Mouse (Mus musculus): ENCODE results near the gene Chrna5.
A peak's percentile ranks its signal among the peaks of the same experiment; 100 is the strongest.
"Not testable (repeated sequence)": the region's sequence is repeated elsewhere in the genome, so short reads cannot be mapped to it uniquely, and the experiment has no call there.

The Chrna5 gene

DNA sequence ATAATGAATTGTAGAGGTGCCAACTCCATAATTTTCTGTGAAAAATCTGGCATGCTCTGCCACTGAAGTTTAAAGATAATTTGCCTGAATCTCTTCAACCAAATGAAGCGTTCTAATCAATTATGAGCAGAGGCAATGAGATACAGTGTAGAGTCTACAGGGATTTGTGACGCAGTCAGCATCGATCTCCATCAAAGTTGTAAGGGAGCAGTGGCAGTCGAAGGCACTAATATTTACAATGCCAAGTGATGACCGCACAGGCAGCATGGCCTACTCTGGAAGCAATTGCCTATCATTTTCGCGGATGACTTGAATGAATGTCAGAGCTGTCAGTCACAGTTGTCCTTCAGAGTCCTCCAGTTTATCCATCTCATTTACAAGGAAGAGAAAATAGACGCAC lies at the start of gene Chrna5:
Gene Chrna5, plus strand, starts transcription at position 207 of the 400 bp plus-strand sequence.
- DNase-seq (ENCODE audit: extremely low spot score, low spot score), result no peak

DNA sequence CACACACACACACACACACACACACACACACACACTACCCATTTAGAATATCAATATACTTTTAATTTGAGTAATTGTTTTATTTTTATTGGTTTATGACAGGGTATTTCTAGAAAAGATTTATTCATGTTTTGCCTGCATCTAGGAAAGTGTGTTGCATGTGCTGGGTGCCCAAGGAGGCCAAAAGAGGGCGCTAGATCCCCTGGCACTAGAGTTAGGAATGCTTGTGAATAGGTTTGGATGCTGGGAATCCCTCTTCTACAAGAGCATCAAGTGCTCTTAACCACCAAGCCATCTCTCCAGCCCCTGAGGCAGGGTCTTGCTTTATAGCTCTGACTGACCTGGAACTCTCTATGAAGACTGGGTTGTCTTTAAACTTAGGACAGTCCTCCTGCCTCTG lies 48.9 kb upstream of the Chrna5 start:
- no peak for DNase-seq (ENCODE audit: extremely low spot score, low spot score)

DNA sequence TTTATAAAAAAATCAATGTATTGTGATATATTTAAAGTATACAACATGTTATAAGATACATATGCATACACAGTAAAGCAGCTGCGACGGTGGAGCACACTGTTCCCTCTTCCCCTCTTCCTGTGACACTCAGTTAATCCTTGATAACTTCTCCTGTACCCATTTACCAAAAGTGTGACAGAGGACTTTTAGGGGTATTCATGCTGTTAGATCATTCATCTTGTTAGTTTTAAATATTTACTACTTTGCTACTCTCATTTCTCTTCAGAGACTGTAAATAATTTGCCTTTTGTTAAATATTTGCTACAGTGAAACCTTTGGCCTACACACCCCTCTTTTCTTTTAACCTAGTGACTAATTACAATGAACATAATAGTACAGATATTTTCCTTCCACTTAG lies 48.3 kb upstream of the Chrna5 start:
- no peak for DNase-seq (ENCODE audit: extremely low spot score, low spot score)

DNA sequence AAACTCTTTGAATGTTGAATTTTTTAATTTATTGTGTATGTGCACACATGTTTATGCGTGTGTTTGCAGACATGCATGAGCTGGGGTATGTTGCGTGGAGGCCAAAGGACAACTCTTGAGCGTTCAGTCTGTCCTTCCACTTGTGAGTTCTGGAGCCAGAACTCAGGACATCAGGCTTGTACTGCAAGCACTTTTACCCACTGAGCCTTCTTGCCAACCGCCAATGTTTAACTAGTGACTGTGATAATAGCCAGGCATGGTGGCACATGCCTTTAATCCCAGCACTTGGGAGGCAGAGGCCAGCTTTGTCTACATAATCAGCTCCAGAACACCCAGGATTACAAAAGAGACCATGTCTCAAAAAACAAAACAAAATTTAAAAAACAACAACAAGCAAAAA lies 38.6 kb upstream of the Chrna5 start:
- no peak for DNase-seq (ENCODE audit: extremely low spot score, low spot score)

DNA sequence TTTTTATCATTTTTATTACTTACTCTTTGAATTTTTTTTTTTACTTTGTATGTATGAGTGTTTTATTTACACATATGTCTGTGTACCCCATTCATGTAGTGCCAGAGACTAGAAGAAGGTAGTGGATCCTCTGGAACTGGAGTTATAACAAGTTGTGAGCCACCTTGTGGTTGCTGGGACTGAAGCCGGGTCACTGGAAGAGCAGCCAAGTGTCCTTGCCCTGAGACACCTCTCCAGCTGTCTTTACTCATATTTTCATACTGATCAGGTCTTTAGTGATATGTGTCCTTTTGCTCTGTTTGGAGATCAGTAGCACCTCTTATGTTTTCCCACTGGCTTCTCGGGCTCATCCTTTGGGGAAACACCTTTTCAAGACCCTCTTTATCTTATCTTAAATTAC lies 36.2 kb upstream of the Chrna5 start:
- DNase-seq (ENCODE audit: extremely low spot score, low spot score), result no peak

DNA sequence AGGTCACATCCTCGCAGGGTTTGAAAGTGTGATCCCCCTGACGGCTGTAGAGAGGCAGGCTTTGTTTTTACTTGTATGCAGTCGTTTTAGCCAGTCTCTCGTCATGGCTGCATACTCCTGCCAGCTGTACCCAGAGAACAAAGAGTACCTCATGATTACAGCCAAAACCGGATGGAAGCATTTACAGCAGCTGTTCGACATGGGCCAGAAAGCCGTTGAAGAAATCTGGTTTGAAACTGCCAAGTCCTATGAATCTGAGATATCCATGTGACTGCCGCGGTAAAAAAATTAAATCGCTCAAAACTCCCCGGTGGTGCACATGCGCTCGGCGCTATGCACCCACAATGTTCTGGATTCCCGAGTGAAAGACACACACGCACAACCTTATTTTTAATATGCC lies 34.4 kb upstream of the Chrna5 start:
- no peak for DNase-seq (ENCODE audit: extremely low spot score, low spot score)

DNA sequence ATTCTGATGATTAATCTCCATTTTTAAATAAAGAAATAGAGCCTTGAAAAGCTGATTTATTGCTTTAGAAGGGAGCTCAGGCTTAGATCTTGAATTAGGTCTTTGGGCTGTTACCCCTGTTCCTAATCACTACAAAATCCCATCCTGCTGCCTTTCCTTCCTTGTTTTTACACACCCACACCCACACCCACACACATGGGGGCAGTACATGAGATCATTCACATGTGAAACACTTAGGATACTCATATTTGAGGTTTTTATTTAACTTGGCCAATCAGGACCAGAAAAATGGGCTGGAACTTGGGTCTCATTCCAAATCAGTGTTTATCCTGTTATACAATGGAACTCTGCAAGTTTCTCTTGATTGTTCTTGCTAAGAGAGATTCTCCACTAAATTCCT lies 31.2 kb upstream of the Chrna5 start:
- no peak for DNase-seq (ENCODE audit: extremely low spot score, low spot score)

DNA sequence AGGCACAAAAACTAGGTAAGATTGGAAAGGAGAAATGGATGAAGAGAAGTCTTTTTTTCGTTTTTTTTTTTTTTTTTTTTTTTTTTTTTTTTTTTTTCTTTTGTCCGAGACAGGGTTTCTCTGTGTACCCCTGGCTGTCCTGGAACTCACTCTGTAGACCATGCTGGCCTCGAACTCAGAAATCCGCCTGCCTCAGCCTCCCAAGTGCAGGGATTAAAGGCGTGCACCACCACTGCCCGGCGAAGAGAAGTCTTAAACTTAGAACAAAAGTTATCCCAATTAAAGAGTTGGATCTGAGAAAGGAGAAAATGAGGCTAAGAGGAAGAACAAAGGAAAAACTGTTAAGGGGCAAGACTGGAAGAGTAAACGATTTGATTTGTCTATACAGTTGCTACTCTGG lies 30.5 kb upstream of the Chrna5 start:
- not testable (repeated sequence) for DNase-seq (ENCODE audit: extremely low spot score, low spot score)

DNA sequence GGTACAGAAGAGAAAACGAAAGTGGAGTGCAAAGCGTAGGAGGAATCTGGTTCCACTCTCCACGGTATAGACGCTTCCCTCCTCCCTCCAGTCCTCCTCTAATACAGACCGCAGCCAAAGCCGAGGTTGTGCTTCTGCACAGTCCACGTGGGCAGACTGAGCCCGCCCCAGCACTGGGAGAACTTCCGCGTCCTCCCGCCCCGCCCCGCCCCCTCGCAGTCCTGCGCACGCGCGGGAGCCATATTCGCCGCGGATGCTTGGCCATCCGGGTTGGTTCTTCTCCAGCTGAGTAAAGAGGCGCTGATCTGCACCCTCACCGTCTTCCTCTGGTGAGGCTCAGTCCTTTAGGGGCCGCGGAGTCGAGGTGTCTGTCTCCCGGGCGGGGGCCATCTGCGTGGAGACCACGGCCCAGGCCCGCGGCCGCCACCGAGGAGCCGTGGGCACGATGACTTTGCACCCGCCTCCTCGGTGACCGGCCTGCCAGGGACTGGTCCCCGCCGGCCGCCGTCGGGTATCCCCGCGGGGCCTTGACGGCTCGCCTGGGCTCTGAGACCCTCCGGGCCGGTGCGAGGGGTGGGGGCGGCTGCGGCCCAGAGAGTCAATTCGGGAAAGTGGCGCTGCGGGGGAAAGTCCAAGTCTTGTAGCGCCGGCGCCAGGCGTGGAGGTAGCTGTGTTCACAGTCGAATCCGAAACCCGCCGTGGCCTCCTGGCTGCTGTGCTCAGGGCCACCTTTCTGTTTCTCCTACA lies 29.9 kb upstream of the Chrna5 start, which contains the start of the genes Psma4 and AY074887:
Gene Psma4, plus strand, starts transcription at position 216 of the 747 bp plus-strand sequence.
Gene AY074887, minus strand, starts transcription at position 424 of the 747 bp plus-strand sequence.
- DNase-seq (ENCODE audit: extremely low spot score, low spot score), result peak; percentile 98

DNA sequence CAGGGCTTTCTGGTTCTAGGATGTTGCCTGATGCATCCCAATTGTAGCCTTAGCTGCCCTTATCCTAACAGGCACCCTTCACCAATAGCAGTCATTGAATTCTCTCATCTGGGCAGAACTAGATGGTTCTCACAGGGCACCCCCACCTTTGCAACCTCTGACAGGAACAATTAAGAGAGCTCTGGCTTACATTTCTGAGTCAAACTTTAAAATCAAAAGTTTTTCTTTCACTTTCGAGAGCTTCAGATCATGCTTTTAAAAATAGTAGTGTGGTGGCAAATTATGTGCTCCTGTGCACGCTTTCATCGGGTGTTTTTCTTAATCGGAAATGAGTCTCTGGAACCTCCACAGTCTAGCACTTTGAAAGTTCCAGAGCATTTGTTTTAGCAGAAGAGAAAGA lies 19.6 kb upstream of the Chrna5 start:
- no peak for DNase-seq (ENCODE audit: extremely low spot score, low spot score)

DNA sequence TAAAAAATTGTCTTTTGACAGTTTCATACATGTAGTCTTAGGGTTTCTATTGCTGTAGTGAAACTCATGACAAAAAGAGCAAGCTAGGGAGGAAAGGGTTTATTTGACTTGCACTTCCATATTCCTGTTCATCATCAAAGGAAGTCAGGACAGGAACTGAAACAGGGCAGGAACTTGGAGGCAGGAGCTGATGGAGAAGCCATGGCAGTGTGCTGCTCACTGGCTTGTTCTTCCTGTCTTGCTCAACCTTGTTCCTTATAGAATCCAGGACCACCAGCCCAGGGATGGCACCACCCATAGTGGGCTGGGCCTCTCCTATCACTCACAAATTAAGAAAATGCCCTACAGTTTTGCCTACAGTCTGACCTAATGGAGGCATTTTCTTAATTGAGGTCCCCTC lies 17.0 kb upstream of the Chrna5 start:
- no peak for DNase-seq (ENCODE audit: extremely low spot score, low spot score)

DNA sequence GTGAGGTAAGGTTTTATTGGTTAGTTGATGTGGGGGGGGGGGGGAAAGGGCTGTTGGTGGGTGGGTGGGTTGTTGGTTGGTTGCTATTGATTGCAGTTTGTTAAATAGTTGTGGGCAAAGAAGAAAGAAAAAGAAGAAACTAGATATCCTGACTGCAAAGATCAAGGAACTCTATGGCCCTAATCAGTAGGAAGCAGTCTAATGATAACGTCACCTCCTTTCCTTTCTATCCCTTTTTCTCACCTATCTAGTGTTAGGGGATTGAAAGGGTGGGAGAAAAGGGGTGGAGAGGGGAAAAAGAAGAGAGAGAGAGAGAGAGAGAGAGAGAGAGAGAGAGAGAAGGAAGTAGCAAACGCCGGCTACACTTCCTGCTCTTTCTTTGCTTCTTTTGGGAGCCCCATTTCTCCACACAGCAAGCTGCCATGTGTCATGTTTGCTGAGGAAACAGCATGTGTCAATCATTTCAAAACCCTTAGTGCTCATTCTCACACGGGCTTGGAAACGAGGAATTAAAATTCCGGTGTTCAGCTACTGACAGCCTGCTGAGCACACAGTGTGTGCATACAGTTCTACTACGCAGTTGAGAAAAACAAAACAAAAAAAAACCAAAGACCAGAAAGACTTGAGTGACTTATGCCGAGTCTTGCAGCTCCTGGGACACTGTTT lies 10.6 kb upstream of the Chrna5 start:
- DNase-seq (ENCODE audit: extremely low spot score, low spot score), result no peak

DNA sequence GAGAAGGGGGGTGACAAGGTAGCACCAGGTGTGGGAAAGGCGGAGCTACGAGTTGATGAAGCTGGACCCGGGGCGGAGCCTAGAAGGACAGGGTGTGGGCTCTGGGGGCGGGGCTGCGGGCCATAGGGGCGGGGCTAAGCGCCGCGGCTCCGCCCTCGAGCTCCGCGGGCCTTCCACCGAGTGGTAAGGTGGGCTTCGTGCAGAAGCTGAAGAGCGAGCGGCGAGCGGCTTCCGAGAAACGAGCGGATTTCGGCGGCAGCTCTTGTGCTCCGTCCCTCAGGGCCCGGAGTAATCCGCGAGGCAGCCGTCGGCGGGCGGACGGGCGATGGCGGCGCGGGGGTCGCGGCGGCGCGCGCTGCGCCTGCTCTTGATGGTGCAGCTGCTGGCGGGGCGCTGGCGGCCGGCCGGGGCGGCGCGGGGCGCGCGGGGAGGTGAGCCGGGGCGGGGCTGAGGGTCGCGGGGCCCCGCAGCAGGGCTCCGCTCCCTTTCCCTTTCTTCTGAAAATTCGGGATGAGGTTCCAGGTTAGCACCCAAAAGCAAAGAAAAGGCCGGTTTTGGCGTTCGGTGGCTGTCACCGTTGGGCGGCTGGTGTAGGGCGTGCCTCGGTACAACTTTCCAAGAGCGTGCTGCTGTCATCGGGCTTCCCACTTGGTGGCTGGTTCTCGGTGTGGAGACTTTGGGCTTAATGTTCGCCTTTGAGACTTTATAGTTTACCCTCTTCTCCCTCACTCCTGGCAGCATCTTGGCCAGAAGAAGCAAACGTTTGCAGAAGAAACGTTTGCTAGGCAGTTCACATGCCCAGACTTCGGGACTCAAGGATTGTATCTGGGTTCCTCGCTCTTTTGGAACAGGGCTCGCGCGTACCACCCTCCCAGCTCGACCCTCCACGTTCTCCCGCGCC lies 861 bp downstream of the Chrna5 start:
- DNase-seq (ENCODE audit: extremely low spot score, low spot score), result peak; percentile 68

DNA sequence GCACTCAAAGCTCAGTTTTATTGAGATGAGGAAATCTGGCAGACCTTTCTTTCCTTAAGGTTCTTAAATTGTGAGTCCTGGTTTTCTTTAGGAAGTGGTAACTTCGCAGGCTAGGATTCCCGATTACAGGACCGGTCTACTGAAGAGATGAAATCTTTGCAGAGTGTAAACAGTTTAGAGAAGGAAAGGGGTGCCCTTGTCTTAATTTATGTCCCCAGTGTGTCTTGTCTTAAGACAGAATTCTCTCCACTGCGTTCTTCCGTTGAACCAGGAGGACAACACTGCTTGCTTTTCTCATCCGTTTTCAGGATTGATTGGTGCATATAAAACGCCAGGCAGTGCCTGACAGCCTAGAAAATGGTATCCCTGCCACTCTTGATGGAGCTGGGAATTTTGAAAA lies 1.7 kb downstream of the Chrna5 start:
- peak; percentile 17 for DNase-seq (ENCODE audit: extremely low spot score, low spot score)

DNA sequence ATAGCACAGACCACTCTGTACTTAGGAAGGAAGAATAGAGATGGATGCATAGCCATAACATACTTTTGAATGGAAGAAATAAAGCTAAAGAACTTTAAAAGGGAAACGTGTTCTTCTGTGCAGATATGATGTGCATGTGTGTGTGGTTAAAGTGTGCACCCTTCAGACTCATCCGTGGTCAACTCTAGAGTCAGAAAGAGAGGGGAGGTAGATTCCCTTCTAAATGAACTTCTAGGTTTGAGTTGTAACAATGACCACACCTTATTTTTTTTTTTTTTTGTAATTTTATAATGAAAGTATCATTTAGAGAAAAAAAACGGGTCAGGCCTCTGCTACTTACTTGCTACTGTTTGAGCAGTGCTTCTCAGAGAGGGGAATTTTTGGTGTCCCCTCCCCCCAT lies 9.7 kb downstream of the Chrna5 start:
- no peak for DNase-seq (ENCODE audit: extremely low spot score, low spot score)

DNA sequence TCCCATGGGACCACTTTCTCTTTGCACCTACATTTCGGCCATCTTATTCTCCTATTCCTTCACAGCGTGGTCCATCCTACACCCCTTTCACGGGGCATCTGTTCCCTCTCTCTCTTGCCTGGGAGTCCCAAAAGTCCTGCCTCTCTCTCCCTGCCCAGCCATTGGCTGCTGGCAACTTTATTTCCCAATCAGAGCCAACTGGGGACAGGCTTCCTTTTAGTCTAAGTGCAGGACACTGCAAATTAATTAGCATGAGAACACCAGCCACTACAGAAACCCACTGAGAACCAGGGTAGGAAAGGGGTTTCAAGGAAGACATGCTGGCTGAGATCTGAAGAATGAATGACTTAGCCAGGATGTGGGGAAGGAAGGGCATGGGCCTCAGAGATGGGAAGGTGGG lies 13.7 kb downstream of the Chrna5 start:
- DNase-seq (ENCODE audit: extremely low spot score, low spot score), result no peak

DNA sequence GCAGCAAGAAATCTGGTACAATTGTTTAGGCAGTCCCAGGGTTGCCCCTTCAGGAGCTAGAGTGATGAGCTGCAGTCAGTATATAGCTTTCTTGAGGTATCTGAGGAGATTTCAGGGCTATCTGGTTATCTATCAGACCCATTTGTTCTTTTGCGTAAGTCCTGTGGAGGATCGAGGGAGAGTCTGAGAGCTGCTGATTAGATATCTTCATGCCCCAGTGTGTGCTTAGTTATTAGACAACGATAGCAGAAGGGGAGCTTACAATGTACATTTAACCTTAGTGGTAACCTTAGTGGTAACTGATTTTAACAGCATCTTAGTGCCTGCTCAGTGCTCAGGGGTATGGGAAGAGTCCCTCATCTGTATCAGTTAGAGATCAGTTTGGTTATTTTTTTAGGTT lies 15.0 kb downstream of the Chrna5 start:
- no peak for DNase-seq (ENCODE audit: extremely low spot score, low spot score)

DNA sequence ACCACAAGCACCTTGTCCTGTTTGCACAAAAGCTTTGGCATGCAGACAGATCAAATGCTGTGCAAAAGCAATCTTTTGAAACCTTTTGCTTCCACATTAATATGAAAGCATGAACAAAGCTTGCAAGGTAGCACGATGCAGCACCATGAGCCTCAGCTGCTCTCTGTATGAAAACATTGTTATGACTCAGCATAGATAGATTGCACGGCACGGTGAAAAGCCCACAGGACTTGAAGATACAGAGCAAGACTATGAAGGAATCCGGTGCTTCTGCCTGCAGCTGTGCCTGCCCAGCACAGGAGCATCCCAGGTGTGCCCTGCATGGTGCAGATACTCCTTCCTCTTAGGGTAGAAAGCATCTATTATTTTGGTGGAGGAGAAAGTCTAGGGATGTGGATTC lies 22.9 kb downstream of the Chrna5 start:
- DNase-seq (ENCODE audit: extremely low spot score, low spot score), result no peak

DNA sequence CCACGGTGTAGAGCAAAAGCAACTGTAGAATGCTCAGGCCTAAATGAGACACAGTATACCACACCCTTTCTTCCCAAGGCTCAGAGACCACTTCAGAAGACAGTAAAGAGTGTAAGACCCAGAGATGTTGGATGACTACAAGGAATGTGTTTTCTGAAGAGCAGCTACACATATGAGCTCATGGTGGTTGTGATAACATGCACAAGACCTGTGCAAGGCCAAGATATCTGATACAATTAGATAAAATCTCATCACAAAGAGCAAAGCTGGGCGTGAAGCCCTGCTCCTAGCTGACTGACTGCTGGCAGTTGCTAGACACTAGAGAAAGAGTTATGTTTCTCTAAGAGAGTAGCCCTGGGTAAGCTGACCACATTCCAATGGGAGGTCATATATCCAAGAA lies 29.0 kb downstream of the Chrna5 start:
- no peak for DNase-seq (ENCODE audit: extremely low spot score, low spot score)

DNA sequence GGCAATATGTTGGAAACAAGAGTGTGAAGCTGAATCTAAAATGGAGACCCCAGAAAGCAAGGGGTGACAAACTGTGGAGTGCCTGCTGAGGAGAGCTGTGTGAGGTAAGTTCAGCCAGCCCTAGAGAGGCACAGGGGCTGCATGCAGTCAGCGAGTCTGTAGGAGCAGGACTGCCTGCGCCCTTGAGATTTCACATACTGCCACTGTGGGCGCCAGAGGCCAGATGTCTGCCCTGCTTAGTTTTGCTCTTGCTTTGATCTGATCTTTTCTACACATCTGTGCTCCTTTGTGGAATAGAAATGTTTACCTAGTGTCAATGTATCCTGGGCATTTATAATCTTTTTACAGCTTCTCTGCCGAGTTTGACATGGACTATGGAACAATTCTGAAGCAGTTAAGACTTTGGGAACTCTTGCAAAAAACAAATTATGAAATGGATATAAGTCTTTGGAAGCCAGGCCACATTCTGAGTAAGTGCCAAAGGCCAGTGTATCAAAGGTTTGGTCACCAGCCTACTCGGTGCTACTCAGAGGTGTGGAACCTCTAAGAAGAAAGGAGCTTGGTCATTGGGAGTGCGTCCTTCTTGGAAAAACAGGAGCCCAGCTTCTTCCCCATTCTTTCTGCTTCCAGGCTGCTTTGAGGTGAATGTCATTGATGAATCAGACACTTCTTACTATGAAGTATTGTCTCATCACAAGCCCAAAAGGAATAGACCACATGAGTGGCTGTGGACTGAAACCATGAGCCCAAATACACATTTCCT lies 30.1 kb downstream of the Chrna5 start:
- peak; percentile 19 for DNase-seq (ENCODE audit: extremely low spot score, low spot score)

DNA sequence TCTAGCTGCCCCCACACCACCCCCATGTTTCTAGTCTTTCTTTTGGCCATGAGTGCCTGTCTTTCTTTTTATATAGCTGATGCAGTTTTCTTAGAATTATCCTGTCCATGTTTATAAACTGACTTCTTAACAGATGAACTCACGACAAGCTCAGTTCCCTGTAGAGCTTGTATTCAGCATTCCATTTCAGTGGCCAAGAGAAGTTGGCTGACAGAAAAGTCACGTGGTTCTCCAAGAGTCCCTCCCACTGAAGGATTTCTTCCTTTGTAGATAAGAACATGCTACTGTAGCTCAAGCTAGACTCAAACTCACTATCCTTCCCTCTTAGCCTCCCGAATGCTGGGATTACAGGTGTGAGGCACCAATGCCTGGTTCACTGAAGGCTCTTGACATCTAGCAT lies 36.2 kb downstream of the Chrna5 start:
- DNase-seq (ENCODE audit: extremely low spot score, low spot score), result no peak

All from neural tube, embryonic 10.5 days (tissue).